Mouse (Mus musculus) bone marrow, adult 2 months (tissue): ENCODE results near the gene Pik3r1.

ENCODE experiments used
- CTCF ChIP-seq: fragments of 200-500 bp; IDR thresholded peaks from 2 replicates; pipeline ENCODE4 v1.5.1; 2011; ENCODE audit warnings: low read length, control low read depth; ENCODE audit not compliant: control insufficient read depth, insufficient read depth
- POLR2A ChIP-seq: fragments of 200-500 bp; IDR thresholded peaks from 2 replicates; pipeline ENCODE4 v1.6.1; 2011; ENCODE audit warnings: low read depth, mild to moderate bottlenecking, control low read depth, low read length, borderline replicate concordance; ENCODE audit not compliant: control insufficient read depth

GRCm38 (mm10) chr13:101694496-101695251 is 73.3 kb downstream of the Pik3r1 start:
- TF ChIP-seq CTCF (no peak; the same call in 1 of the 2 replicates), POLR2A (no peak; the same call in 1 of the 2 replicates)
